Mouse (Mus musculus): Measurements from ENCODE around the gene Tgfbr3. TPM values are rescaled to one million over a fixed set of nuclear protein-coding genes. Genes with fewer than 3 reads are reported as not detected.

Gene Tgfbr3
- polyA plus RNA-seq, 1 experiment from 2014 or later = 3.4 TPM

DNA sequence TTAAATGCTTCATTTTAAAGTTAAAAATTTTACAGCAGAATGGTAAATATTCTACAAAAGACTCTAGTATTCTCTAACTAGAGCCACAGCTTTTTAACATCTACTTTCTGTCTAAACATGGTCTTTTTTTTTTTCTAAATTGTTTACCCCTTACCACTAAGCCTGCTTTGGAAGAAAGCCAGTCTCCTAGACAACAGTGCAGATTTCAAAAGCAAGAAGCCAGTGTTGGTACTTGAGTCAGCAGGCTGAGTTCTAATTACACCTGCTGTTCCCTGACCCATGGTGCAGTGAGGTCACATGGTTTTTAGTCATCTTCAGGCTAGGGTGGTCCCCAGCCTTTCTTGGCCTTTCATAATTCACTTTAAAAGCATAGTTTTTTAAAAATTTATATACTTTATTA, 115.2 kb downstream of the Tgfbr3 start:
- H3K4me2 ChIP-seq (replicated peaks) = no peak overlapping the region
- no peaks in the 10 kb centered on the region for H3K9me3 ChIP-seq
- H3K4me1 ChIP-seq (replicated peaks) = peaks cover 15% of the 10 kb centered on the region
- H3K9ac ChIP-seq (replicated peaks) = no peak overlapping the region
- H3K27me3 ChIP-seq = no peaks in the 10 kb centered on the region
- no peak overlapping the region for H3K4me3 ChIP-seq (replicated peaks)
- no peak for ATAC-seq
- no peak overlapping the region for H3K27ac ChIP-seq
- no peaks in the 10 kb centered on the region for H3K36me3 ChIP-seq

DNA sequence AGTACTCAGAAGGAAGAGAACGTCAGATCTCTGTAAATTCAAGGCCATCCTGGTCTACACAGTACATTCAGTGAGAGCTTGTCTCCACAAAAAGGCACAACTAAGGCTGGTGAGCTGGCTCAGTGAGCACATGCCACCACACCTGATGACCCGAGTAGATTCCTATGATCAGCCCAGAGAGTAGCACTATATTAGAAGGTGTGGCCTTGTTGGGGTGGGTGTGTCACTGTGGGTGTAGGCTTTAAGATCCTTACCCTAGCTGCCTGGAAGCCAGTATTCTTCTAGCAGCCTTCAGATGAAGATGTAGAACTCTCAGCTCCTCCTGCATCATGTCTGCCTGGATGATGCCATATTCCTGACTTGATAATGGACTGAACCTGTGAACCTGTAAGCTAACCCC, 115.9 kb downstream of the Tgfbr3 start:
- Histone ChIP-seq H3K9me3 (no peaks in the 10 kb centered on the region), H3K27ac (no peak overlapping the region), H3K4me3 (replicated peaks) (no peak overlapping the region), H3K4me2 (replicated peaks) (no peak overlapping the region), H3K27me3 (no peaks in the 10 kb centered on the region), H3K4me1 (replicated peaks) (peaks cover 15% of the 10 kb centered on the region), H3K9ac (replicated peaks) (no peak overlapping the region), H3K36me3 (no peaks in the 10 kb centered on the region)
- ATAC-seq = no peak
- 85% methylated on average over 2 of the region's 2 CpGs for WGBS

DNA sequence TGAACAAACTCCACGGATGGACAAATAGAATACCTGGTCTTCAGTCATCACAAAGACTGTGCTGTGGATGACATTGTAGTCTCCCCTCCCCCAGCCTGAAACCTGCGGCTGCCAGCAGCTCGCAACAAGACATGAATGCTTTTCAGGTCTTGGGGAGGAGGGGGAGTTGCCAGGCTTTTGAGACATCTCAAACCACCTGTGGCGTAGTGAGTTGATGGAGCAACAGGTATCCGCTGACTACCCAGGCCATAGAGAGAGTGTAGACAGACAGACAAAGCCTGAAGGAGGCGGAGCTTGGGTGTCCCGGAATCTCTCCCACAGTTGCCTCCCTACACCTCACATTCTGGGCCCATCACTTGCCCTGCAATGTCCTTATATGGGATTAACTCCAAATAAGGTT, 117.6 kb downstream of the Tgfbr3 start:
- 73% methylated on average over 7 of the region's 7 CpGs for WGBS

DNA sequence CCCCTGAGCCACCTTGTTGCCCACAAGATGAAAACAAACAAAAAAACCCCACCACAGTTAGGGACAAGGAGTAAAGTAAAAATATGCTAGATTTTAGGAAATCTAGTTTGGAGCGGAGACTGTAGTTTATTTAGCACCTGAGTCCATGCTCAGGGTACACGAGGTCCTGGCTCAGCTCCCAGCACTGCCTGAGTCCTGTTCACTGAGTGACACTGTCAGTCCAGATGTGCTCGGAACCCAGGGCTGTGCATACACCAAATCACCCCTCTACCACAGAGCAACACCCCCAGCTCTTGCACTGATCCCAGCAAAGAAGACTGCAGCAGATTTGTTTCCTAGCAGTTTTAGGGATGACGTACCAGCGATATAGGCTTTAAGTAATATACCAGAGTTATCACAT, 119.6 kb downstream of the Tgfbr3 start:
- H3K27ac ChIP-seq = no peak overlapping the region
- H3K4me2 ChIP-seq (replicated peaks) = no peak overlapping the region
- peaks cover 15% of the 10 kb centered on the region for H3K4me1 ChIP-seq (replicated peaks)
- no peak for ATAC-seq
- WGBS = 91% methylated on average over 5 of the region's 5 CpGs
- no peaks in the 10 kb centered on the region for H3K27me3 ChIP-seq
- no peaks in the 10 kb centered on the region for H3K36me3 ChIP-seq
- no peaks in the 10 kb centered on the region for H3K9me3 ChIP-seq
- no peak overlapping the region for H3K4me3 ChIP-seq (replicated peaks)
- H3K9ac ChIP-seq (replicated peaks) = no peak overlapping the region

More for the DNA sequence above, 117.6 kb downstream of the Tgfbr3 start:
- Histone ChIP-seq H3K27ac (no peak overlapping the region), H3K4me1 (replicated peaks) (peaks cover 15% of the 10 kb centered on the region), H3K27me3 (no peaks in the 10 kb centered on the region), H3K4me3 (replicated peaks) (no peak overlapping the region), H3K36me3 (no peaks in the 10 kb centered on the region), H3K4me2 (replicated peaks) (no peak overlapping the region), H3K9ac (replicated peaks) (no peak overlapping the region), H3K9me3 (no peaks in the 10 kb centered on the region)
- ATAC-seq = no peak

DNA sequence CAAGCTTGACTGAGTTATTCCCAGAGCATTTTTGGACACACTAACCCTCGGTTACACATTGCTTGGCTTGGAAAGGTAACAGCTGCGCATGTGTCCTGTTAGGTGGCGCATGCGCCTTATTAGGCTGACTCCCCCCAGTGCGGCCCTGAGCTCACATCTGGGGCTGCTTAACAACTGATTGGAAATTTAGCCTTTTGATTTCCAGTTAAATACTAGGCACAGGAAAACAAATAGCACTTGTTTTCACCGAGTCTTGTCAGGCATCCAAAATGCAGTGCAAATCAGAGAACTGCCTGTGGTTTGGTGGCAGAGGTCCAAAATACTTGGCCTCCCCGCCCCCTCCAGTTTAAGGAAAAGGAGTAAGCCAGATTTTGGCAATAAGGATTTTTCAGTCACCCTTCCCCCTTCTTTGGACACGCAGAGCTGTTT, 121.5 kb downstream of the Tgfbr3 start:
- no peak overlapping the region for H3K27ac ChIP-seq
- 0 out of 2 replicates have a peak, but pooled peaks have one; percentile 63 for ATAC-seq
- peak overlapping the region; percentile 9; the same call in 1 of the 2 replicates for H3K4me2 ChIP-seq (replicated peaks)
- no peaks in the 10 kb centered on the region for H3K27me3 ChIP-seq
- WGBS = 47% methylated on average over 8 of the region's 8 CpGs
- H3K9ac ChIP-seq (replicated peaks) = no peak overlapping the region
- no peak overlapping the region for H3K4me3 ChIP-seq (replicated peaks)
- H3K36me3 ChIP-seq = no peaks in the 10 kb centered on the region
- H3K9me3 ChIP-seq = no peaks in the 10 kb centered on the region
- H3K4me1 ChIP-seq (replicated peaks) = peaks cover 15% of the 10 kb centered on the region

DNA sequence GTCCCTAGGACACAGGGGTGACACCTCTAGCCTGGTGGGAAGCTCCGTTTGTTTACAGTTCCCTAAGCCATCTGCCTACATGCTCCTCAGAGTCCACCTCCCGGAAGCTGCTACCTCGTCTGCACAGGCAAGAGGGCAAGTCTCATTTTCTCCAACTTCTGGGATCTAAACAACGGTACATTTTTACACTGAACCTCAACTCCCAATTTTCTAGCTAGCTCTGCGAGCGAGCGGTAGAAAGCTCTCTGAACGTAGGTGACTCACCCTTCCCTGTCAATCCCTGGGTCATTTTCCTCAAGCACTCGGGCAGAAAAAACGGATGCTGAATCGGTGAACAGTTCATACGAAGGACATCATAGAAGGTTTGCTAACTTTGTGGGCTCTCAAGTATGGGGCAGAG, 122.1 kb downstream of the Tgfbr3 start:
- H3K4me3 ChIP-seq (replicated peaks) = no peak overlapping the region
- H3K27ac ChIP-seq = no peak overlapping the region
- ATAC-seq = no peak
- no peak overlapping the region for H3K9ac ChIP-seq (replicated peaks)
- no peaks in the 10 kb centered on the region for H3K27me3 ChIP-seq
- H3K4me1 ChIP-seq (replicated peaks) = peaks cover 15% of the 10 kb centered on the region
- no peaks in the 10 kb centered on the region for H3K9me3 ChIP-seq
- WGBS = 65% methylated on average over 12 of the region's 12 CpGs
- no peaks in the 10 kb centered on the region for H3K36me3 ChIP-seq
- no peak overlapping the region; the same call in 1 of the 2 replicates for H3K4me2 ChIP-seq (replicated peaks)

DNA sequence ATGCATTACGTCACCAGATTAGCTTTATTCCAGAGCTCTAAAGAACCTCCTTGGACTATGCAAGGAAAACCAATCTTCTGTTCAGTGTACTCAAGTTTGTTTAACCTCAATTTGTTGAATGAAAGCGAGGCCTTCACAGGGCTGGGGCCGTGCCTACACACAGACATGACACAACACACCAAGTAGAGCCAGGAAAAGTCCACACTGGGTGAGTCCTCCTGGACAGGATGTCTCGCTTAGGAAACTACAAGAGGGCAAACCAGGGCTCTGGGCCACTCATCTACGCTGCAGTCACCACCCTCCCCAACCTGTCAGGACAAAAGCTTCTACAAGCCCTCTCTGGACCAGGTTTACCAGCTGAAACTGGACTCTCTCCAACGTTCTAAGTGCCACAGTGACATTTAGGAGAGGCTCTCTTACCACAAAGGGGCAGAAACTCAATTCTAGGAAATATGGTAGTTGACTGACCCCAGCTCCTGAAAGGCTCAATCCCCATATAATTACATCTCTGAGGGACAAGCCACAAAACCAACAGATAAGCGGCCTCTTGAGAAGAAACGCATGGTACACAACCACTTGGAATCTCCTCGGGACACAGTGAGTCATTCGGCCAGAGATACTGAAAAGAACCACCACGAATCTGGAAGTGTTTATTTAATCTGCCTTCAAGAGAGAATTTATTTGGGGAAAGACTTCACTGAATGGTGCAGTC, 122.6 kb downstream of the Tgfbr3 start:
- 61% methylated on average over 11 of the region's 11 CpGs for WGBS
- no peak overlapping the region for H3K9ac ChIP-seq (replicated peaks)
- H3K27me3 ChIP-seq = no peaks in the 10 kb centered on the region
- H3K9me3 ChIP-seq = no peaks in the 10 kb centered on the region
- no peak overlapping the region for H3K4me2 ChIP-seq (replicated peaks)
- no peak for ATAC-seq
- H3K4me1 ChIP-seq (replicated peaks) = peaks cover 15% of the 10 kb centered on the region
- H3K36me3 ChIP-seq = no peaks in the 10 kb centered on the region
- no peak overlapping the region for H3K27ac ChIP-seq
- H3K4me3 ChIP-seq (replicated peaks) = no peak overlapping the region

DNA sequence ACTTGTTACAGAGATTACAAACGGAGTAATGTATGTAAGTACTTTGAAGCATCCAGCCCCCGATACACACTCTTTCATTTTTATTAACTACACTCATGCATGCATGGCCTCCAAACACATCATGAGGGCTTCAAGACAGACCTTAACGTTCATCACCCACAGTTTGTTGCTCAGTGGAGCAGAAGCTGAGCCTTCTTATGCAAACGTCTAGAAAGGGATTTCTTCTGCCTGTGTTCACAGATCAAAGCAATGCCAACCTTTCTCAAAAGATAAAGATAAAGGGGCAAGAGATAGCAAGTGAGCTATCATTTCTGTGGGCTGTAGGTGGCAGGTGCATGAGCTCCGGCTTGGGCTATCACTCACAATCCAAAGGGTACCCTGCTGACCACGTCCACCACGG, 123.7 kb downstream of the Tgfbr3 start:
- no peak overlapping the region for H3K4me3 ChIP-seq (replicated peaks)
- no peak for ATAC-seq
- H3K4me2 ChIP-seq (replicated peaks) = no peak overlapping the region
- H3K4me1 ChIP-seq (replicated peaks) = peaks cover 15% of the 10 kb centered on the region
- WGBS = 75% methylated on average over 7 of the region's 7 CpGs
- no peak overlapping the region for H3K9ac ChIP-seq (replicated peaks)
- H3K36me3 ChIP-seq = no peaks in the 10 kb centered on the region
- H3K27me3 ChIP-seq = 0 out of 2 replicates have a peak, but pooled peaks cover 2% of the 10 kb centered on the region
- H3K9me3 ChIP-seq = no peaks in the 10 kb centered on the region
- H3K27ac ChIP-seq = no peak overlapping the region

DNA sequence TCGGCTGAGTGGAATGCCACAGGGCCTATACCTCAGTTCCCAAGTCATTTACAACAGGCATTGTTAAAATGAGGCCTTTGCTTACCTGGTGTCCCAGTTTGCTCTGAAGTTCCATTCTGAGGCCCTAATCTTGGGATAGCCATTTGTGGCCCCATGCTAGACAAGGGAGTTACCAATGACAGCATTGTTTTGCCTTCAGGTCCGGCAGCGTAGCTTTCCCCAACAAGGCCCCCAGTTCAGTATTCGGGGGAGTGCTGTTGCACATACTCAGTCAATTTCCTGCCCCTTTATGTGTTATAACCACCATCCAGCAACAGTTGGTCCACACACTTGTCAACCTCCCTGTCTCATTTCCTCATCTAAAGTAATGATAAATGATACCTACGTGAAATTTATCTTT, 124.2 kb downstream of the Tgfbr3 start:
- 92% methylated on average over 5 of the region's 5 CpGs for WGBS
- peaks cover 15% of the 10 kb centered on the region for H3K4me1 ChIP-seq (replicated peaks)
- H3K4me3 ChIP-seq (replicated peaks) = no peak overlapping the region
- H3K4me2 ChIP-seq (replicated peaks) = no peak overlapping the region
- no peaks in the 10 kb centered on the region for H3K9me3 ChIP-seq
- H3K27ac ChIP-seq = no peak overlapping the region
- no peak for ATAC-seq
- H3K36me3 ChIP-seq = no peaks in the 10 kb centered on the region
- no peak overlapping the region for H3K9ac ChIP-seq (replicated peaks)
- 0 out of 2 replicates have a peak, but pooled peaks cover 2% of the 10 kb centered on the region for H3K27me3 ChIP-seq

DNA sequence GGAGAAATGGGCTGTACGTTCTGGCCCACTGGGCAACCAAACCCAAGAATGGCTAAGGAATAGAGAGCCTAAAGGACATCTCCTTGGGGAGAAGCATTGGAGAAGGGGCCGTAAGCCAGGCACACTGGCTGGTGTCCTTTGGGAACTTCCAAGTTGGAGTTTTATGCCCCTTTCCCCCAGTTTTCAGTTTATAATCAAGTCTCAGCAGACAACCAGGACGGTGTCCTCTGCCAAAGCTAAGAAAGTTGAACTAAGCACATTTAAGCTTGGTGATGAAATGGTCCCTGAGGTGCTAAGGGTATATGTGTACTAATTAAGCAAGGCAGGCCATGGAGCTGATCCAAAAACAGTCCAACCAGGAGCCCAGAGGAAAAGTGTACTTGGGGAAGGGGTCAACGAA, 124.6 kb downstream of the Tgfbr3 start:
- 91% methylated on average over 4 of the region's 4 CpGs for WGBS
- Histone ChIP-seq H3K27me3 (0 out of 2 replicates have a peak, but pooled peaks cover 2% of the 10 kb centered on the region), H3K4me1 (replicated peaks) (peaks cover 15% of the 10 kb centered on the region), H3K9me3 (no peaks in the 10 kb centered on the region), H3K4me2 (replicated peaks) (no peak overlapping the region), H3K36me3 (no peaks in the 10 kb centered on the region), H3K27ac (no peak overlapping the region), H3K4me3 (replicated peaks) (no peak overlapping the region), H3K9ac (replicated peaks) (no peak overlapping the region)
- no peak for ATAC-seq

DNA sequence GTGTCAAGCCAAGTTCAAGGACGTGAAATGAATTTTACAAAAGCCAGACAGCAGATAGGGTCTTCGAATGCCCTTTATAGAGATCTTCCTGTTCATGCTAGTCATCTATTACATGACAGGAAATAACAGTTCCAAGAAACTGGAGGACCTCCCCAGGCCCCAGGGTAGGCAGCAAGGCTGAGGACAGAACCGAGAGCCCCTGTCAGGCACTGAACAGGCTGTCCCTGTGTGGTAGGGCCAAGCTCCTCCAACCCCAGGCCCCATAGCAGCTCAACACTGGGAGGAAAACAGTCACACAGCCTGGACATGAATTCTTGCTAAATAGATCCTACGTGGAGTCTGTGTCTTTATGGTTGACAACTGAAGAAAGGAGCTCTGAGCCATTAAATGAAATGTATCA, 125.3 kb downstream of the Tgfbr3 start:
- ATAC-seq = no peak
- H3K36me3 ChIP-seq = no peaks in the 10 kb centered on the region
- H3K4me2 ChIP-seq (replicated peaks) = no peak overlapping the region
- H3K9me3 ChIP-seq = no peaks in the 10 kb centered on the region
- H3K4me1 ChIP-seq (replicated peaks) = peaks cover 17% of the 10 kb centered on the region
- H3K9ac ChIP-seq (replicated peaks) = no peak overlapping the region
- H3K4me3 ChIP-seq (replicated peaks) = no peak overlapping the region
- H3K27ac ChIP-seq = no peak overlapping the region
- 0 out of 2 replicates have a peak, but pooled peaks cover 2% of the 10 kb centered on the region for H3K27me3 ChIP-seq
- 89% methylated on average over 4 of the region's 4 CpGs for WGBS

DNA sequence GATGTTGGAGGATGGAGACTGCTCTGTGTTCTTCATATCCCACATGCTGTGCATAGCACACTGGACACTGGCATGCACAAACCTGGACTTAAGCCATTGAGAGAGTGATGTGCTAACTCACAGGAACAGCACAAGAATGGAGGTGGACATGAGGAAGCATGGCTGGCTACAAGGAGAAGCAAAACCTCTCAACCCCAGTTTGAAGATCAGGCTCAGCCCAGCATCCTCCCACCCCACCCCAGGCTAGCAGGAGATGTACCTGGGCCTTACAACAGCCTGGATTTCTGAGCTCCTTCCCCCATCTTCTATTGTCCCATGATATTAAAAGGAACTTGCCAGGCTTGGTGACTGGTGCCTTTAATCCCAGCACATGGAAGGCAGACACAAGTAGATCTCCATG, 126.1 kb downstream of the Tgfbr3 start:
- Histone ChIP-seq H3K27me3 (0 out of 2 replicates have a peak, but pooled peaks cover 2% of the 10 kb centered on the region), H3K4me3 (replicated peaks) (no peak overlapping the region), H3K9me3 (no peaks in the 10 kb centered on the region), H3K36me3 (no peaks in the 10 kb centered on the region), H3K4me2 (replicated peaks) (no peak overlapping the region), H3K4me1 (replicated peaks) (peaks cover 22% of the 10 kb centered on the region), H3K27ac (no peak overlapping the region), H3K9ac (replicated peaks) (no peak overlapping the region)
- no peak for ATAC-seq

DNA sequence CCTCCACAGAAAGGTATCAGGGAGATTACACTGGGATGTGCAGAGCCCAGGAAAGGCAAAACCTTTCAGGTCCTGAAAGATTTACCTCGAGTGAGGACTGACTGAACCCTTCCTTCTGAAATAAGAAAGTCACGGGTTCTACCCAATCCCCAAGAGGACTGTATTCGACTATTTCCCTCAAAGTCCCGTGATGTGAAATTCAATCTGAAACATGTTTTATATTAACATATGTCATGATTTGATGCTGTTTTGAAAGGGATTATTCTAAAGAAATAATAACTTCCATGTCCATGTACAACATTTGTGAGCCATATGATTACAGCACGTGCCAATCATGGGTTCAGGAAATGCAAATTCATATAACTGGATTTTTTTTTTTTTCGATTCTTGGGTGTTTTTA, 126.6 kb downstream of the Tgfbr3 start:
- Histone ChIP-seq H3K27me3 (0 out of 2 replicates have a peak, but pooled peaks cover 2% of the 10 kb centered on the region), H3K4me2 (replicated peaks) (no peak overlapping the region), H3K27ac (no peak overlapping the region), H3K9me3 (no peaks in the 10 kb centered on the region), H3K9ac (replicated peaks) (no peak overlapping the region), H3K4me3 (replicated peaks) (no peak overlapping the region), H3K36me3 (no peaks in the 10 kb centered on the region), H3K4me1 (replicated peaks) (peaks cover 16% of the 10 kb centered on the region)
- ATAC-seq = no peak
- WGBS = 87% methylated on average over 6 of the region's 6 CpGs
